In the genomic region with DNA sequence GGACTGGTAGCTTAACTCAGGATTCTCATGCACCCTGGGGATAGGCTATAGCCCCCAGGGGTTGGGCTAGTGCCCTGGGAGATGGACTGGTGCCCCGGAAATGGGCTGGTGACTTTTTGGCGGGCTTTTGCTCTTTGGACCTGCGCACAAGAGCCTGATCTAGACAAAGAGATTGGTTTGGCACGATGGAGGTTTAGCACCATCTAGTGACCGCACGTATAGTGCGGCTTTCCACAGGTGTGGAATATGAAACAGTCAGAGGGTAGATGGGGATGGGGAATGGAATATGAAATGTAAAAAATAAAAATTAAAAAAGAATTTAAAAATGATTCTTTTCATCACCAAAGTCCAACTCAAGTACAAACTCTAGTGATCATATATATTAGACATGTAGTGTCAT, we compare ENCODE assay signal across 8 mouse cellular contexts.
DNase-seq lines count a peak whose midpoint lies in the region; ATAC-seq and TF ChIP-seq lines count a peak whose summit lies in the region.
"Not testable (repeated sequence)": the region's sequence is repeated elsewhere in the genome, so short reads cannot be mapped to it uniquely, and the experiment has no call there.

No protein-coding gene starts in this region.

- H3K27me3 ChIP-seq in E14TG2a.4 (ENCODE audit: insufficient read depth, low read length); embryonic facial prominence, embryonic 11.5 days (ENCODE audit: control insufficient read depth, insufficient read depth, low read length); hindbrain, embryonic 12.5 days; kidney, embryonic 15.5 days; limb, embryonic 10.5 days (ENCODE audit: low read depth, poor library complexity, severe bottlenecking); midbrain, embryonic 16.5 days (ENCODE audit: control insufficient read depth, insufficient read depth, low read depth, low read length): not testable (repeated sequence)

- not testable (repeated sequence) for H3K4me1 ChIP-seq in E14TG2a.4 (replicated peaks; ENCODE audit: low read depth, low read length); embryonic facial prominence, embryonic 11.5 days (ENCODE audit: control insufficient read depth, insufficient read depth, low read length); hindbrain, embryonic 12.5 days; kidney, embryonic 15.5 days; limb, embryonic 10.5 days; midbrain, embryonic 16.5 days (ENCODE audit: control insufficient read depth, insufficient read depth, low read length)

- WGBS in embryonic facial prominence, embryonic 11.5 days = 29% methylated on average over 7 of the region's 7 CpGs
- WGBS in hindbrain, embryonic 12.5 days = 25% methylated on average over 7 of the region's 7 CpGs
- WGBS in kidney, embryonic 15.5 days = 33% methylated on average over 7 of the region's 7 CpGs
- 30% methylated on average over 7 of the region's 7 CpGs for WGBS in limb, embryonic 10.5 days
- WGBS in midbrain, embryonic 16.5 days = 25% methylated on average over 7 of the region's 7 CpGs

- peak; percentile 45 for TF ChIP-seq CTCF in E14TG2a.4 (conservative IDR thresholded peaks at IDR 0.05; ENCODE audit: low read length)

- DNase-seq in adipocyte (ENCODE audit: low spot score) = peak; percentile 68
- DNase-seq in embryonic facial prominence, embryonic 11.5 days (ENCODE audit: low spot score) = peak; percentile 23
- peak; percentile 37 for DNase-seq in limb, embryonic 10.5 days (ENCODE audit: low spot score)
- DNase-seq in right cerebral cortex, postnatal 4 days = peak; percentile 8

- H3K9me3 ChIP-seq in E14TG2a.4 (ENCODE audit: low read length); embryonic facial prominence, embryonic 11.5 days (replicated peaks; ENCODE audit: control insufficient read depth, low read length); hindbrain, embryonic 12.5 days (replicated peaks); kidney, embryonic 15.5 days (replicated peaks); limb, embryonic 10.5 days (replicated peaks); midbrain, embryonic 16.5 days (replicated peaks; ENCODE audit: control insufficient read depth, low read length, poor library complexity, severe bottlenecking): not testable (repeated sequence)

- H3K4me2 ChIP-seq in embryonic facial prominence, embryonic 11.5 days (ENCODE audit: low read depth, low read length); hindbrain, embryonic 12.5 days (replicated peaks); kidney, embryonic 15.5 days; midbrain, embryonic 16.5 days (ENCODE audit: low read length): not testable (repeated sequence)

- H3K9ac ChIP-seq in embryonic facial prominence, embryonic 11.5 days (replicated peaks; ENCODE audit: low read length); hindbrain, embryonic 12.5 days; kidney, embryonic 15.5 days; midbrain, embryonic 16.5 days (ENCODE audit: low read depth, low read length): not testable (repeated sequence)

- H3K27ac ChIP-seq in embryonic facial prominence, embryonic 11.5 days (replicated peaks; ENCODE audit: low read depth, low read length); hindbrain, embryonic 12.5 days; kidney, embryonic 15.5 days; limb, embryonic 10.5 days; midbrain, embryonic 16.5 days (ENCODE audit: low read length): not testable (repeated sequence)

- H3K36me3 ChIP-seq in E14TG2a.4 (ENCODE audit: insufficient read depth, low read length); embryonic facial prominence, embryonic 11.5 days (replicated peaks; ENCODE audit: control insufficient read depth, insufficient read depth, low read depth, low read length); hindbrain, embryonic 12.5 days; kidney, embryonic 15.5 days; limb, embryonic 10.5 days; midbrain, embryonic 16.5 days (ENCODE audit: control insufficient read depth, insufficient read depth, low read length): not testable (repeated sequence)

- ATAC-seq in embryonic facial prominence, embryonic 11.5 days (replicated peaks; ENCODE audit: insufficient number of reproducible peaks, low FRiP score, low TSS enrichment, low read depth) = 0 out of 2 replicates have a peak, but pooled peaks have one; percentile 56
- ATAC-seq in hindbrain, embryonic 12.5 days (ENCODE audit: low FRiP score) = peak; percentile 54; the same call in 1 of the 2 replicates
- peak; percentile 70; the same call in 1 of the 2 replicates for ATAC-seq in kidney, embryonic 15.5 days (replicated peaks; ENCODE audit: low FRiP score)
- peak; percentile 68; the same call in 1 of the 2 replicates for ATAC-seq in midbrain, embryonic 16.5 days

- not testable (repeated sequence) for H3K4me3 ChIP-seq in E14TG2a.4 (replicated peaks; ENCODE audit: low read length); embryonic facial prominence, embryonic 11.5 days (ENCODE audit: low read depth, low read length); hindbrain, embryonic 12.5 days; kidney, embryonic 15.5 days (replicated peaks); limb, embryonic 10.5 days; midbrain, embryonic 16.5 days (ENCODE audit: low read depth, low read length)

Comparison
In these comparisons a context has a peak if more than half of its experiments do, and no peak if none do; other contexts are left out.
1. DNase-seq: peak in every context shown above with its lines; median percentile 68 in adipocyte; 37 in limb, embryonic 10.5 days; 23 in embryonic facial prominence, embryonic 11.5 days; 8 in right cerebral cortex, postnatal 4 days.